Mouse (Mus musculus): Measurements from ENCODE around the gene Actr2.

- TF ChIP-seq CTCF (IDR thresholded peaks at IDR 0.05; ENCODE audit: control insufficient read depth, insufficient read depth, insufficient replicate concordance, low read depth, low read length) (no peak), POLR2A (IDR thresholded peaks at IDR 0.05; ENCODE audit: control insufficient read depth, low read depth, low read length) (no peak)
Observed at GRCm38 (mm10) chr11:20140286-20140685, 27.6 kb upstream of the Actr2 start.

All from testis, adult 2 months (tissue).